Comparison of ENCODE assay signal across 15 mouse cellular contexts in the genomic region with DNA sequence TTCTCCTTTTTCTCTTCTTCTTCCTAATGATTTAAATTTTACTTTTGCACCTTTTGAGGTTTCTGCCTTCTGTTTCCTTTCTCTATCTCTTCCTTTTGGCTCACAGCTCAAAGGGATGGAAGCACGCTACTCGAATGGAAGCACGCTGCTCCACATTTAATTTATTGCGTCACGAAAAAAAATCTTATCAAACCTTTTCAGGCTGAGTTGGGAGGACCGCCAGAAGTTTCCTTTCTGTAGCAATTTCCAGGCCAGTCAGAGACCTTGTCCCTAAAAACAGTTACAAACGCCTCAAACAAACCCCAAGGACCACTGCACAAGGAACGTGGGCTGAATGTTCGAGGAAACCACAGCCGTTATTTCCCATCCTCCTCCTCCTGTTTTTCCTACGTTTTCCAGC.
DNase-seq lines count a peak whose midpoint lies in the region; ATAC-seq and TF ChIP-seq lines count a peak whose summit lies in the region.
"Had no signal": no experiment of that assay in that cellular context is flagged by ENCODE, and none has a peak within 500 bp of the region (broad histone marks: within the 10 kb centered on the region; RNA-seq: fewer than 3 reads in every experiment).

No protein-coding gene starts in this region.

- no peak for TF ChIP-seq CTCF in kidney, postnatal 0 days (IDR thresholded peaks at IDR 0.05; ENCODE audit: low read depth)
- TF ChIP-seq CTCF in layer of hippocampus, adult 2 months (conservative IDR thresholded peaks at IDR 0.05) = no peak

- no peaks in the 10 kb centered on the region for H3K27me3 ChIP-seq in kidney, postnatal 0 days (ENCODE audit: insufficient read depth, low read length)
- no peaks in the 10 kb centered on the region for H3K27me3 ChIP-seq in forebrain, embryonic 14.5 days (replicated peaks; ENCODE audit: control insufficient read depth, insufficient read depth, low read length)
- H3K27me3 ChIP-seq: hindbrain, embryonic 15.5 days; midbrain, embryonic 15.5 days; stomach, embryonic 15.5 days had no signal

- H3K27ac ChIP-seq in kidney, postnatal 0 days = no peak overlapping the region
- H3K27ac ChIP-seq in brown adipose tissue, adult 24 weeks (replicated peaks; ENCODE audit: low read depth, low read length) = 0 out of 2 replicates have a peak overlapping the region, but pooled peaks have one; percentile 52
- no peak overlapping the region for H3K27ac ChIP-seq in layer of hippocampus, adult 2 months
- no peak overlapping the region for H3K27ac ChIP-seq in forebrain, embryonic 14.5 days (ENCODE audit: low read depth, low read length)
- H3K27ac ChIP-seq: hindbrain, embryonic 15.5 days; midbrain, embryonic 15.5 days; stomach, embryonic 15.5 days had no signal

- H3K4me3 ChIP-seq in kidney, postnatal 0 days (replicated peaks; ENCODE audit: low read depth, low read length) = no peak overlapping the region
- peak overlapping the region; percentile 41; the same call in 1 of the 2 replicates for H3K4me3 ChIP-seq in brown adipose tissue, adult 24 weeks (ENCODE audit: insufficient read depth, low read depth, low read length)
- H3K4me3 ChIP-seq in layer of hippocampus, adult 2 months = no peak overlapping the region
- no peak overlapping the region for H3K4me3 ChIP-seq in forebrain, embryonic 14.5 days (ENCODE audit: low read depth, low read length)
- H3K4me3 ChIP-seq: hindbrain, embryonic 15.5 days; midbrain, embryonic 15.5 days; stomach, embryonic 15.5 days had no signal

- ATAC-seq in kidney, postnatal 0 days (replicated peaks; ENCODE audit: low FRiP score, low read depth) = no peak
- ATAC-seq in megakaryocyte-erythroid progenitor cell, adult 5-6 weeks (replicated peaks; ENCODE audit: low FRiP score, low TSS enrichment, poor library complexity, severe bottlenecking) = peak; percentile 56
- no peak for ATAC-seq in forebrain, embryonic 14.5 days
- ATAC-seq: intestine, embryonic 16.5 days; midbrain, embryonic 15.5 days had no signal

- peaks cover 5% of the 10 kb centered on the region for H3K4me1 ChIP-seq in kidney, postnatal 0 days (replicated peaks; ENCODE audit: insufficient read depth, low read length)
- H3K4me1 ChIP-seq in brown adipose tissue, adult 24 weeks (ENCODE audit: control insufficient read depth, insufficient read depth, insufficient read length, low read length) = 0 out of 2 replicates have a peak, but pooled peaks cover 2% of the 10 kb centered on the region
- no peaks in the 10 kb centered on the region for H3K4me1 ChIP-seq in forebrain, embryonic 14.5 days (ENCODE audit: control insufficient read depth, insufficient read depth, low read length)
- H3K4me1 ChIP-seq: stomach, embryonic 15.5 days had no signal

- 51% methylated on average over 11 of the region's 11 CpGs for WGBS in kidney, postnatal 0 days
- WGBS in forebrain, embryonic 14.5 days = 90% methylated on average over 11 of the region's 11 CpGs

- H3K4me2 ChIP-seq in kidney, postnatal 0 days (ENCODE audit: low read length) = peak overlapping the region; percentile 18; the same call in 1 of the 2 replicates
- H3K4me2 ChIP-seq in forebrain, embryonic 14.5 days (ENCODE audit: low read length) = no peak overlapping the region
- H3K4me2 ChIP-seq: hindbrain, embryonic 15.5 days; midbrain, embryonic 15.5 days; stomach, embryonic 15.5 days had no signal

- no peaks in the 10 kb centered on the region for H3K36me3 ChIP-seq in kidney, postnatal 0 days (ENCODE audit: insufficient read depth, low read length)
- H3K36me3 ChIP-seq in forebrain, embryonic 14.5 days (ENCODE audit: control insufficient read depth, insufficient read depth, low read length) = no peaks in the 10 kb centered on the region
- H3K36me3 ChIP-seq: hindbrain, embryonic 15.5 days; midbrain, embryonic 15.5 days; stomach, embryonic 15.5 days had no signal

- no peaks in the 10 kb centered on the region for H3K9me3 ChIP-seq in kidney, postnatal 0 days (replicated peaks; ENCODE audit: low read length)
- no peaks in the 10 kb centered on the region for H3K9me3 ChIP-seq in forebrain, embryonic 14.5 days (replicated peaks; ENCODE audit: control insufficient read depth, low read length)
- H3K9me3 ChIP-seq: hindbrain, embryonic 15.5 days; midbrain, embryonic 15.5 days; stomach, embryonic 15.5 days had no signal

- no peak overlapping the region for H3K9ac ChIP-seq in kidney, postnatal 0 days (ENCODE audit: low read depth, low read length)
- H3K9ac ChIP-seq in forebrain, embryonic 14.5 days (ENCODE audit: low read length) = no peak overlapping the region
- H3K9ac ChIP-seq: hindbrain, embryonic 15.5 days; midbrain, embryonic 15.5 days; stomach, embryonic 15.5 days had no signal

- DNase-seq in kidney, postnatal 0 days (ENCODE audit: low spot score) = peak; percentile 50
- no peak for DNase-seq in kidney, adult 18-20 months
- DNase-seq in adrenal gland, postnatal 14 days = peak; percentile 52
- DNase-seq in layer of hippocampus, adult 2 months (ENCODE audit: low spot score in 2 of 2) = no peak
- no peak for DNase-seq in forebrain, embryonic 14.5 days (ENCODE audit: low spot score)
- DNase-seq: cerebellum, postnatal 10 days; gastrocnemius, postnatal 10 days; heart, postnatal 14 days; thymus, postnatal 25 days had no signal

Comparison
In these comparisons a context has a peak if more than half of its experiments do, and no peak if none do; other contexts are left out.
1. DNase-seq: peak in kidney, postnatal 0 days (single experiment) and adrenal gland, postnatal 14 days (single experiment); none in kidney, adult 18-20 months (single experiment), layer of hippocampus, adult 2 months (0 of 2) and forebrain, embryonic 14.5 days (single experiment).